Mouse (Mus musculus) adrenal gland, adult 8-10 months (tissue): ENCODE measurements around the gene Tmem229b. TPM values are rescaled to one million over a fixed set of nuclear protein-coding genes. Genes with fewer than 3 reads are reported as not detected.
"Not testable (repeated sequence)": the region's sequence is repeated elsewhere in the genome, so short reads cannot be mapped to it uniquely, and the experiment has no call there.

Experiments used
- DNase-seq: peaks from one replicate; pipeline ENCODE4 v3.0.0; 2022
- total RNA-seq, 4 experiments: library from RNA; stranded (reverse); gene quantifications; 2 replicates each; pipeline ENCODE4 v1.2.4; 2022

Tmem229b gene
- total RNA-seq, 4 experiments from 2014 or later, result 6.8 to 19.5 (median 11.7) TPM

GRCm38 (mm10) chr12:78947161-78947560 is 60.3 kb downstream of the Tmem229b start:
- no peak for DNase-seq

- DNase-seq, result no peak
These were observed 64.5 kb downstream of the Tmem229b start for GRCm38 (mm10) chr12:78942931-78943330.

DNA sequence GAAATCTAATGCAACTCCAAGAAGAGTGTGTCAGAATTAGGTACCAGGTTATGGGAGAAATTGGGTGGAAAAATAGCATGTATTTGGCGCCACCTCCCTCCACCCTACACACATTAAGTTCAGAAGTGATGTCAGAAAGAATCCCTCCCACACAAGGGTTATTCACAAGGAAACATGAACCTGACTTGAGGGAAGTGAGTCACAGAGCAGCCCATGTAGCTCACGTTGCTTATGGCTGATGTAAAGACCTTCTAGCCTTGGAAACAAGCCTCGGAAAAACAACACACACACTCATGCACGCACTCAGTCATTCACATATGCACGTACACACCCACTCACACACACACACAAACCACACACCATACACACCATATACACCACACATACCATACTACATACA is 67.3 kb downstream of the Tmem229b start:
- DNase-seq, result no peak

DNA sequence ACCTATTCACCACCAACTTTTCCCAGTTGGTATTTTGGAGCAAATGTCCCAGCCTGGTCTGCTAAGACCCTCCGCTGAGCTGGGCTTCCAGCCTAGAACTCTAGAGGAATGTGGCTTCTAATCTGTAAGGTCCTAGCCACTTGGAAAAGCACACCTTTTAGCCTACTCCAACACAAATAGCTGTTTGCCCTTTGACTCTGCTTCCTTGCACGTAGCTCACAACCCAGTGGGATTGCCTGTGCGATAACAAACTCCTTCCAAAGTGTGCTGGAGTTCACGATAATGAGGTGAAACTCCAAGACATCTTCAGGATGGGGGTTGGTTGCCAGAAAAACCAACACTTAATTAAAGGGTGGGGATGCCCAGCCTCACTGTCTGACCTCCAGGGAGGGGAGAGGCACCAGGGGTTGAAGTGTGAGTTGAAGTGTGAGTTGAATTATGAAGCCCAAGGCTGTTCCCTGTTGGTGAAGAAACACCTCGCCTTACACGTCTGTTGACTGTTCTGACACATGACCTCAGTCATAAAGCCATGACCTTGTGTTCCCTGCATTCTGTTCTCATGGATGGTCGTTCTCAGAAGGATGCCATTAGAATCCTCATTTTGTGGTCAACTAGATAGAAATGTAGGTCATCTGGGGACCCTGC is 67.9 kb downstream of the Tmem229b start:
- DNase-seq, result no peak

DNA sequence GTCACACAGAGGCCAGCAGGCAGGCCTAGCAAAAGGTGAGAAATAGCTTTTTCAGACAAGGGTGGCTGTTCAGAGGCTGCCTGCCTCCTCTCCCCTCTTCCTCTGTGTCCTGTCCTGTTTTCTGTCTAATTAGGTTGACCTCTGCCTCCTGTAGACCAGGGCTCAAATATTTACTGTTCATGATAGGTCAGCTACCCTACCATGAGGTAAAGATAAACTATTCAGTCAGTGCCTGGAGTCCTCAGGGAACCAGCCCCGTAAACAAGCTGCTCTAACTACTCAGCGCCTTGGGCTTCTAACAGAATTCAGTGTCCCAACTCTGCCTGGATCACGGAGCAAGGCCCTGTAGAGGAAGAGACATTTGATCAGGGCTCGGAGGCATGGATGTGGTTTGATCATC is 70.9 kb downstream of the Tmem229b start:
- no peak for DNase-seq

GRCm38 (mm10) chr12:78929900-78930299 is 77.5 kb downstream of the Tmem229b start:
- DNase-seq, result no peak

GRCm38 (mm10) chr12:78927287-78927686 is 80.1 kb downstream of the Tmem229b start:
- no peak for DNase-seq

DNA sequence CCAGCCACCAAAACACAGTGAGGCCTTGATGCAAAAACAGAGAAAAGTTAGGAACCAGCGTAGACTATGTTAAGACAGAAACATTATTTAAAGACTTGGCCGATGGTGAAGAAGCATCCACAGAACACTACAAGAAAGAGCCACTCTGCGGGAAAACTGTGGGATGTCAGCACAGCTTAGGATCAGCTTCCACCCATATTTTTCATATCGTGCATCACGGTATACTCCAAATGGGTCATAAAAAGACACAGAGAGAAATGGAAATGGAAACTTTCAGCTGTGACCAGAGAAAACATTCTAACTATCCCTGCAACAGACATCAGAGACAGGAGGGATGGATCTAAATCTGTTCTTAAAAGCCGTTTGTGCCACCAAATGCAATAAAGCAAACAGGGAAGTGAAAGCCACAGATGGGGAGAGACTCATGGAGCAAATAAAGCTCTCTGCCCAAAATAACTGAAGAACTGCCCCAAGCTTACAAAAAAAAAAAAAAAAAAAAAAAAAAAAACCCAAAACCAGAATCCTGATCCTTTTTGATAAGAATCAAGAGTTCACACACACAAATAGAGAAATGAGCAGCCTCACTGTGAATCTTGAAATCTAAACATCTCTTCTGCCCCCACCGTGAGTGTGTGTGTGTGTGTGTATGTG is 83.8 kb downstream of the Tmem229b start:
- no peak for DNase-seq

- DNase-seq, result not testable (repeated sequence)
These were observed 84.5 kb downstream of the Tmem229b start for GRCm38 (mm10) chr12:78922977-78923376.

- DNase-seq, result no peak
These were observed 85.4 kb downstream of the Tmem229b start for GRCm38 (mm10) chr12:78922058-78922457.

- no peak for DNase-seq
These were observed 86.0 kb downstream of the Tmem229b start for GRCm38 (mm10) chr12:78921421-78921820.

DNA sequence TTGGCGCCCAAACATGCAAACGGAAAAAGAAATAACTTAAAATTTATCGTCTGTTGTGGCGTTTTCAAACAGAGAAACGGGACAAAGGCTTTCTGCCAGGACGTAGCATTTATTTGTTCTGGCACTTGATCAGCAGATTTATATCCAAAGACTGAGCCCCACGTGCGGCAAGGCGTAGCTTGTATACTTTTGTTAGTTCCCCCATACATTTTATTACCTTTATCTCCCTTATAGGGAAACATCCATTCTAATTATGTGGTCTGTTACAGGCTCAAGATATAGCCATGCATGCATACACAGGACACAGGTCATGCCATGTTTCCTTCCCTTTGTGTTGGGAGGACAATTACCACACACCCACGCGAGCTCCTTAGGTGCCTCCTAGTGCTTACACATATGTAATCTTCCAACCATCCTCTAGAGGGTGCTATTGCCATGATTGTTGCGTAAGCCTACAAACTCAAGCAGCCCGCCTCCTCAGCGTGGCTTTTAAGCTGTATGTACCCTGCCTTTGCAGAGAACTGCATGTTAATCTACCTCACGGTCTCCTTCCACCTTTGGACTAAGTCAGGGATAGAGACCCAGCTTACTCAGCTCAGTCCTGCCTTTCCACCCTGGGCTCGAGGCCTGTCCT is 88.2 kb downstream of the Tmem229b start:
- peak; percentile 34 for DNase-seq

DNA sequence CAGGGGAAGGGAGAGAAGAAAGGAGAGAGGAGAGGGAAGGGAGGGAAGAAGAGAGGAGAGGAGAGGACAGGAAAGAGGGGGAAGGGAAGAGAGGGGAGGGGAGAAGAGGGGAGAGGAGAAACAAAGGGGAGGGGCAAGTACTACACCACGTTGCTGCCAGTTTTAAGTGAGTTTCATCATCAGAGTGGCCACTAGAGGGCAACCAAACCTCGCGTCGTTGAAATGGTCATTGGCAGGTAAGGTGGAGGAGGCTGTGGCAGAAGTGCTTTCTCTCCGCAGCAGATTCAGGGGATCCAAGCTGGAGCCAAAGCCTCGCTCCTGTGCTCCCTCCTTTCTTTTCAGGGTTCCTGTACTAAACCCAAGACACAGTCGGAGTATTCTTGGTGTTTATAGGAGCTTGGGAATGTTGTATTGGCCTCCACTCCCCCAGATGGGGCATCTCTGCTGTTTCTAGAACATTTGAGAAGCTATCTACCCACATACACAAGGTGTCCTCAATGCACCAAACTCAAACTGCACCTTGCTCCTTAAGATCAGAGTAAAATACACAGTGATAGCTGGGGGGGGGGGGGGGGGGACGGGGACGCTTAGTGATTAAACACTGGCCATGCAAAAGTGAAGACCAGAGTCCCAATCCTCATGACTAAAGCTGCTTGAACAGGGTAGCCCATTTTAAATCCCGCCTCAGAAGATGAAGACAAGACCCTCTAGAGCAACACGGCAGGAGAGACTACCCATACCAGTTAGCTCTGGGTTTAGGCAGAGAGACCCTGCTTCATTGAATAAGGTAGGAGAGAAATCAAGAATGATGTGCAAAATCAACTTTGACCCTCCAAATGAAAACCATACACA is 89.0 kb downstream of the Tmem229b start:
- DNase-seq, result peak; percentile 63

DNA sequence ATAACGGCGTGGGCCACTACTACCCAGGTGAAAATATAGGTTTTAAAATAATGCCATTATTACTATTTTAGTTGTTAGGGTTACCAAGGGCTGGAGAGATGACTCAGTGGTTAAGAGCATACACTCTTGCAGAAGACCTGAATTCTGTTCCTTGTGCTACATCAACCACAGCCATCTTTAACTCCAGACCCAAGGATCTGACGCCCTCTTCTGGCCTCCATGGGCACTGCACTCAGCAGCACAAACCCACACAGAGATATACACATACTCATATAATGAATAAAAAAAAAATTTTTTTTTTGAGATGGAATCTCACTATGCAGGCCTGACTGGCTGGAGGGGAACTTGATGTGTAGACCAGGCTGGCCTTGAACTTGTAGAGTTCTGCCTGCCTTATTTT is 91.1 kb downstream of the Tmem229b start:
- DNase-seq, result no peak

DNA sequence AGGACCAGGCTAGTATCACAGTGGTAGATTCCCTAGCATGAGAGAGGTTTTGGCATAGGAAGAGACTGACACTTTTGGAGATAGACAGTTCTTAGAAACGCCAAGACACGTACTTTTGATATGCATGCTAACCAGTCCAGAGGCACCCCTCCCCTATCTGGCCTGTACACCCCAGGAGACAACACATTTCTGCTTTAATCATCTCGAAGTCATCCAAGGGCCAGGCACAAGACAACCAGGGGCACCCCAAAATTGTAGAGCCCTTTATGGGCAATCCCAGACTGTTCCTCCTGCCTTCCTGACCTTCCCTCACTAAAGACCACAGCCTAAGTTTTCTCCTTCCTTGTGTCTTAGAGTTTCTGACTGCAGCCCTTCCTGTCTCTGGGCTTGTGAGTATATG is 91.9 kb downstream of the Tmem229b start:
- no peak for DNase-seq

GRCm38 (mm10) chr12:78914458-78914857 is 93.0 kb downstream of the Tmem229b start:
- no peak for DNase-seq

Other genes with a start within 250 kb of the Tmem229b start
- gene Atp6v1d, start 146.0 kb downstream of the Tmem229b start, total RNA-seq, result 100 to 1,000 TPM in 1 of 4 experiments, 10 to 100 TPM in 3; 70.1 to 102 (median 92.1) TPM
- 10 to 100 TPM; 70.3 to 98.8 (median 78.4) TPM for gene Eif2s1, start 145.8 kb downstream of the Tmem229b start, total RNA-seq
- under 1 TPM in 1 of 4 experiments, not detected in 3; 0.35 TPM for gene Plek2, start 100.7 kb downstream of the Tmem229b start, total RNA-seq
- gene Plekhh1, start 21.5 kb upstream of the Tmem229b start, total RNA-seq, result 1 to 10 TPM; 2.6 to 6.1 (median 4.3) TPM
- 10 to 100 TPM; 13.6 to 16.5 (median 14.8) TPM for gene Pigh, start 82.0 kb upstream of the Tmem229b start, total RNA-seq
- under 1 TPM; 0.29 to 0.99 (median 0.67) TPM for gene Arg2, start 123.2 kb upstream of the Tmem229b start, total RNA-seq
- 100 to 1,000 TPM; 120 to 135 (median 127) TPM for gene Vti1b, start 165.0 kb upstream of the Tmem229b start, total RNA-seq
- 10 to 100 TPM; 18.1 to 25.0 (median 21.0) TPM for gene Rdh11, start 184.7 kb upstream of the Tmem229b start, total RNA-seq
- gene Rdh12, start 201.3 kb upstream of the Tmem229b start, total RNA-seq, result 1 to 10 TPM in 1 of 4 experiments, under 1 TPM in 3; 0.52 to 1.4 (median 0.65) TPM